Mouse (Mus musculus): ENCODE measurements around the gene Zfp113. TPM values are rescaled to one million over a fixed set of nuclear protein-coding genes. Genes with fewer than 3 reads are reported as not detected.

The Zfp113 gene
- 10 to 100 TPM; 10.7 to 13.4 TPM for total RNA-seq (2021)
- long read RNA-seq, experiment 1, full-length matches to known transcripts: 10 of 11 reads
- long read RNA-seq, experiment 1, partial matches to known transcripts: 0 of 11 reads
- long read RNA-seq, experiment 1, other reads (novel, unspliced or antisense): 1 of 11 reads
- long read RNA-seq, experiment 2, full-length matches to known transcripts: 2 of 2 reads
- long read RNA-seq, experiment 2, partial matches to known transcripts: 0 of 2 reads
- long read RNA-seq, experiment 2, other reads (novel, unspliced or antisense): 0 of 2 reads

- Histone ChIP-seq H3K4me3 (peak within 1 kb of the TSS; percentile 84), H3K27ac (peak within 1 kb of the TSS; percentile 95)
- TF ChIP-seq CTCF (IDR thresholded peaks at IDR 0.05): peak; percentile 85
- peak; percentile 86 to 90 for DNase-seq (ENCODE audit: extremely low spot score in 1 of 2, low spot score in 2 of 2)
- intact Hi-C loops (cut with DNase I): loop anchor here (1.0 to 5.0 kb wide), 4 partner anchors 38 to 368 kb away; partner anchors contain the start of genes Mepce, Zcwpw1 and Zkscan1
Observed at GRCm38 (mm10) chr5:138155443-138155976, at the start of gene Zfp113. Gene Zfp113 (minus strand): TSS chr5:138155744.

- no peak overlapping the region for H3K27ac ChIP-seq
- H3K4me3 ChIP-seq: no peak overlapping the region
- DNase-seq (ENCODE audit: extremely low spot score in 1 of 2, low spot score in 2 of 2): no peak
- no peak for TF ChIP-seq CTCF (IDR thresholded peaks at IDR 0.05)
- intact Hi-C loops (cut with DNase I): no loop called here
Observed at GRCm38 (mm10) chr5:138202086-138202485, 46.5 kb upstream of the Zfp113 start.

GRCm38 (mm10) chr5:138199576-138199975, 44.0 kb upstream of the Zfp113 start:
- no peak for DNase-seq (ENCODE audit: extremely low spot score in 1 of 2, low spot score in 2 of 2)
- Histone ChIP-seq H3K4me3 (no peak overlapping the region), H3K27ac (no peak overlapping the region)
- intact Hi-C loops (cut with DNase I): no loop called here
- TF ChIP-seq CTCF (IDR thresholded peaks at IDR 0.05): peak; percentile 50

- intact Hi-C loops (cut with DNase I): no loop called here
- Histone ChIP-seq H3K4me3 (peak overlapping the region; percentile 87), H3K27ac (no peak overlapping the region; the same call in 1 of the 2 replicates)
- TF ChIP-seq CTCF (IDR thresholded peaks at IDR 0.05): no peak
- DNase-seq (ENCODE audit: extremely low spot score in 1 of 2, low spot score in 2 of 2): no peak
Observed at GRCm38 (mm10) chr5:138195463-138195862, 39.9 kb upstream of the Zfp113 start.

GRCm38 (mm10) chr5:138194755-138195345, 39.3 kb upstream of the Zfp113 start:
- DNase-seq (ENCODE audit: extremely low spot score in 1 of 2, low spot score in 2 of 2): peak in 1 of 2 experiments; percentile 43
- intact Hi-C loops (cut with DNase I): no loop called here
- Histone ChIP-seq H3K27ac (peak overlapping the region; percentile 93), H3K4me3 (peak overlapping the region; percentile 87)
- TF ChIP-seq CTCF (IDR thresholded peaks at IDR 0.05): no peak

GRCm38 (mm10) chr5:138193771-138194727, 38.5 kb upstream of the Zfp113 start, which contains the start of gene Mblac1:
Gene Mblac1 (plus strand): TSS chr5:138194314.
- intact Hi-C loops (cut with DNase I): no loop called here
- Histone ChIP-seq H3K27ac (peak within 1 kb of the TSS; percentile 93), H3K4me3 (peak within 1 kb of the TSS; percentile 87)
- no peak for TF ChIP-seq CTCF (IDR thresholded peaks at IDR 0.05)
- peak; percentile 82 to 86 for DNase-seq (ENCODE audit: extremely low spot score in 1 of 2, low spot score in 2 of 2)

- intact Hi-C loops (cut with DNase I): loop anchor here (1.0 kb wide), 2 partner anchors 16 to 26 kb away; partner anchors contain the start of gene Cops6
- TF ChIP-seq CTCF (IDR thresholded peaks at IDR 0.05): no peak
- H3K27ac ChIP-seq: peak overlapping the region; percentile 93
- peak overlapping the region; percentile 80 for H3K4me3 ChIP-seq
- DNase-seq (ENCODE audit: extremely low spot score in 1 of 2, low spot score in 2 of 2): peak; percentile 68 to 76
Observed at GRCm38 (mm10) chr5:138187661-138188306, 32.2 kb upstream of the Zfp113 start.

- Histone ChIP-seq H3K27ac (peak within 1 kb of the TSS; percentile 93), H3K4me3 (peak within 1 kb of the TSS; percentile 80)
- intact Hi-C loops (cut with DNase I): loop anchor here (1.0 kb wide), 2 partner anchors 16 to 26 kb away; partner anchors contain the start of gene Cops6
- DNase-seq (ENCODE audit: extremely low spot score in 1 of 2, low spot score in 2 of 2): peak; percentile 76 to 83
- no peak for TF ChIP-seq CTCF (IDR thresholded peaks at IDR 0.05)
Observed at GRCm38 (mm10) chr5:138186950-138187638, 31.6 kb upstream of the Zfp113 start, which contains the start of the genes Taf6 and Cnpy4. Gene Taf6 (minus strand): TSS chr5:138187451. Gene Cnpy4 (plus strand): TSS chr5:138187485.

- no peak for TF ChIP-seq CTCF (IDR thresholded peaks at IDR 0.05)
- Histone ChIP-seq H3K27ac (no peak overlapping the region), H3K4me3 (no peak overlapping the region)
- no peak for DNase-seq (ENCODE audit: extremely low spot score in 1 of 2, low spot score in 2 of 2)
- intact Hi-C loops (cut with DNase I): no loop called here
Observed at GRCm38 (mm10) chr5:138173217-138173616, 17.7 kb upstream of the Zfp113 start.
